Mouse (Mus musculus) liver, embryonic 13.5 days (tissue): Measurements from ENCODE around the gene Ifnab. TPM values are rescaled to one million over a fixed set of nuclear protein-coding genes. Genes with fewer than 3 reads are reported as not detected.

Experiments used
- ATAC-seq: fragments of 200-750 bp; cut with Nextera tagmentation; 2 replicates; pipeline ENCODE4 v1.8.0; 2017; ENCODE audit warnings: low read depth, mild to moderate bottlenecking, moderate number of reproducible peaks, moderate library complexity
- DNase-seq: peaks from one replicate; pipeline ENCODE4 v3.0.0; 2022
- H3K27ac ChIP-seq: fragments of 300-500 bp; sonication (generic); 2 replicates; pipeline ENCODE4 v1.5.1; 2015; ENCODE audit warnings: moderate library complexity, mild to moderate bottlenecking, inconsistent platforms
- H3K27me3 ChIP-seq: fragments of 300-500 bp; sonication (generic); 2 replicates; pipeline ENCODE4 v1.6.1; 2015; ENCODE audit warnings: mild to moderate bottlenecking, inconsistent platforms
- H3K36me3 ChIP-seq: fragments of 300-500 bp; sonication (generic); 2 replicates; pipeline ENCODE4 v1.6.1; 2015; ENCODE audit warnings: mild to moderate bottlenecking, inconsistent platforms
- H3K4me1 ChIP-seq: fragments of 300-500 bp; sonication (generic); replicated peaks from 2 replicates; pipeline ENCODE4 v1.6.1; 2015; ENCODE audit warnings: inconsistent platforms
- H3K4me2 ChIP-seq: fragments of 300-500 bp; sonication (generic); 2 replicates; pipeline ENCODE4 v1.6.1; 2015; ENCODE audit warnings: inconsistent platforms, mild to moderate bottlenecking, moderate library complexity
- H3K4me3 ChIP-seq: fragments of 300-500 bp; sonication (generic); replicated peaks from 2 replicates; pipeline ENCODE4 v1.5.1; 2015; ENCODE audit warnings: mild to moderate bottlenecking, inconsistent platforms
- H3K9ac ChIP-seq: fragments of 300-500 bp; sonication (generic); 2 replicates; pipeline ENCODE4 v1.6.1; 2015; ENCODE audit warnings: mild to moderate bottlenecking, inconsistent platforms
- H3K9me3 ChIP-seq: fragments of 300-500 bp; sonication (generic); replicated peaks from 2 replicates; pipeline ENCODE4 v1.6.1; 2016; ENCODE audit warnings: inconsistent platforms
- WGBS: fragments of 180-500 bp; shearing (Covaris S2); methylation state at CpG from one replicate; pipeline ENCODE4 v1.1.7; 2015; ENCODE audit not compliant: insufficient replicate concordance; 5-methylcytosine and 5-hydroxymethylcytosine counted together
- polyA plus RNA-seq: library from polyadenylated mRNA; unstranded; fragments of >200 nt; fragmentation: Nextera tagmentation; extraction: Ambion mirVana; gene quantifications from 2 replicates; pipeline ENCODE4 v1.2.1, GENCODE M21; 2015

Gene Ifnab
- polyA plus RNA-seq, 1 experiment from 2014 or later, result not detected

DNA sequence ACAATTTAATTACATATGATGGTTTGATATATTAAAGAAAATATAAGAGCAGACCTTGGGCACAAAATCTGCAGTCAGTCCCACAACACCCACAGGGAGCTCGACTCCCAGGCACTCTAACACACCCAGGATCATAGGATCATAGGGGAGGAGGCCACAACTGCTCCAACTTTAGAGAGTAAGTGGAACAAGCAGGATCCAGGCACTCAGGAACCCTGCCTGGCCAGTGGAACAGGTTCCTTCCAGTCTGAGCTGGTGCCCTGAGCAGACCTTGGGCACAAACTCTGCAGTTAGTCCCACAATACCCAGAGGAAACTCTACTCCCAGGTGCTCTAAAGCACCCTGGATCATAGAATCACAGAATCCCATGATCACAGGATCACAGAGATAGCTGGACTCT lies 35.7 kb downstream of the Ifnab start:
- Histone ChIP-seq H3K9ac (no peak overlapping the region), H3K27me3 (no peaks in the 10 kb centered on the region), H3K9me3 (no peaks in the 10 kb centered on the region), H3K36me3 (no peaks in the 10 kb centered on the region), H3K4me1 (no peaks in the 10 kb centered on the region), H3K4me3 (no peak overlapping the region), H3K27ac (no peak overlapping the region), H3K4me2 (no peak overlapping the region)
- 15% methylated on average over 1 of the region's 1 CpGs for WGBS
- DNase-seq, result no peak
- no peak for ATAC-seq

DNA sequence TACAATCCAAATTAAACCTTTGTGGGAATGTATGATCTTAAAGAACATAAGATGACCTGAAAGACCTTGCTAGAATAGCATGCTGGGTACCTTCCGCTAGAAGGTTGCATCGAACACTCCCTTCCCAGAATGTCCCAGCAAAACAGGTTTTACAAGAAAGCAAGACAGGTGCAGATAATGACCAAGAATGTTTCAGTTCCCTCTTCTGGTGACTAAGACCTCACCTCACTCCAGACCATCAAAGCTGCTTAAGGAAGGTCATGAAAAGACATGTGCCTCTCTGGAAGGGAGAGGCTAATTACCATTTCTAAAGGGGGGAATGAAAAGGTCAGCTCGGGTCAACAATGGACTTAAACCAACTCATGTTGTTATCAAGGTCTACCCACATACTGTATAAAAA lies 37.5 kb downstream of the Ifnab start:
- Histone ChIP-seq H3K4me1 (no peaks in the 10 kb centered on the region), H3K9ac (no peak overlapping the region), H3K27me3 (no peaks in the 10 kb centered on the region), H3K4me3 (no peak overlapping the region), H3K9me3 (no peaks in the 10 kb centered on the region), H3K4me2 (no peak overlapping the region), H3K36me3 (no peaks in the 10 kb centered on the region), H3K27ac (no peak overlapping the region)
- WGBS, result 71% methylated on average over 3 of the region's 3 CpGs
- ATAC-seq (no peak), DNase-seq (no peak)

DNA sequence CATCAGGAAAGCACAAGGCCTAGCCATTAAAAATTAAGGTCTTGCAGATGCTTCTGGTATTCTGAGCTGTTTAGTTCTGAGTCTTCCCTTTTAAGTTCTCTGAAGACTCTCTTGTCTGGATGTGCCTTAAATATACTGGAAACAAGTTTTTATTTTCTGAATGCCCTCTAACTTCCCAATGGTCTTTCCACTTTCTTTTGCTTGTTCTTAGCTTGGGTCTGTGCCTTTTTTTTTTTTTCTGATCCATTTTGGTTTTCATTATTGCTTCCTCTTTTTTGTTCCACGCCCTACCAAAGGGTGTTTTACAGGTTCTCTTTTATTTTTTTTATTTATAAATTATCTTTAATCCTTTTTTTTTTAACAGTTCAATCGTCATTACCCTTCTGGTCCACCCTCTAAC lies 46.8 kb downstream of the Ifnab start, which contains the start of gene Ifna13:
Ifna13 (minus strand) TSS at position 101 of the 400 bp plus-strand sequence.
- Histone ChIP-seq H3K36me3 (no peaks in the 10 kb centered on the region), H3K27ac (no peak within 1 kb of the TSS), H3K4me1 (no peaks in the 10 kb centered on the region), H3K4me2 (no peak within 1 kb of the TSS), H3K9me3 (no peaks in the 10 kb centered on the region), H3K4me3 (no peak within 1 kb of the TSS), H3K9ac (no peak within 1 kb of the TSS), H3K27me3 (no peaks in the 10 kb centered on the region)
- 31% methylated on average over 2 of the region's 2 CpGs for WGBS
- no peak for ATAC-seq
- DNase-seq, result no peak

DNA sequence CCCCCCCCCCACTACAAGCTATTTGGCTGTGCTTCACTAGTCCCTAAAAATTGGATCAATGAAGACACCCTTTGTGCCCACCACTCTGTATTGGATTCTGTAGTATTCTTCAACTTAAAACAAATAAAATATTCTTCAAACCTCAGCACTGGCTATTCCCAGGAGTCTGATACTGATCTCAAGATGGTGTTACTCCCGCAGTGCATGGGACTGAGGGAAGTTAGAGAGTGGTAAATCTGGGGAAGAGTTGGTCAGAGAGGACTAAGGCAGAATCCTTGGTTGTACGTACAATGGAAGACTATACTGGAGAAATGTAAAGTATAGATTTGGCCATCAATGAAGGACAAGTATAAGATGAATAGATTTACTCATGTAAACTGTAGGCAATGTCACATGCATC lies 48.6 kb downstream of the Ifnab start:
- WGBS, result 26% methylated on average over 2 of the region's 2 CpGs
- H3K9me3 ChIP-seq, result no peaks in the 10 kb centered on the region

DNA sequence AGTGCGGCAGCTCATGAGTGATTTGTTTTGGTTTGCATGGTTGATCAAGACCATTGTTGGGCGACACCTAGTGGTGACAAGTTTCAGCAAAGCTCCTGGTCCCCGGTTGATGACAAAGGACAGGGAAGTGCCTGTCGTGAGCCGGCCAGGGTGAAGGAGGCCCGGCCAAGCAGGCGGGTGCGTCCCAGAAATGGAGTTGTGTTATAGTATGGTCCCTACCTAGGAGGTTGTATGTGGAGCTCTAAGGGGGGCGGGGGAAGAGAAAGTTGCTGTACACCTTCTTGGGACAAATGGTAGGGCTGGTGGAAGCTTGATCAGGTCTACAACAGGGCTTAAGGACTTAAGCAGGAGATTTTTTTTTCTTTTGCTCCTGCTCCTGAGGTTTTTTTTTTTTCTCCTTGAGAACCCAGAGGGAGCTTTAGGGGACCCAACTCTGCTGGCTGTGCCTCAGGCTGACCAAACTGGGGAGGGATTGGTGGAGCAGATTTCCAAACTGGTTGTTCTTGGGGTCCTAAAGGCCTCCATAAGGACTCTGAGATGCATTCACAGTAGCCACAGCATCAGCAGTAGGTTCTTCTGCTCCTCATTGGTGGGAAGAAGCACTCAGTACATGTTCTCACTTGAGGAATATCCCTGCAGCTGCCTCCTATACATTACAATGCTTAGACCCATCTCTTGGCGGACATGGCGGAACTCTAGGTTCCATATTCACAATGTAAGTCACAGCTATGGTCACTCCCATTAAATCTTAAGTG lies 49.9 kb downstream of the Ifnab start:
- ATAC-seq, result peak; percentile 87
- no peak overlapping the region for H3K9ac ChIP-seq

More for the DNA sequence above, 48.6 kb downstream of the Ifnab start:
- H3K9ac ChIP-seq, result no peak overlapping the region
- H3K4me2 ChIP-seq, result no peak overlapping the region
- no peaks in the 10 kb centered on the region for H3K27me3 ChIP-seq
- no peaks in the 10 kb centered on the region for H3K36me3 ChIP-seq
- no peak overlapping the region for H3K27ac ChIP-seq
- H3K4me1 ChIP-seq, result no peaks in the 10 kb centered on the region
- DNase-seq (no peak), ATAC-seq (no peak)
- H3K4me3 ChIP-seq, result no peak overlapping the region

DNA sequence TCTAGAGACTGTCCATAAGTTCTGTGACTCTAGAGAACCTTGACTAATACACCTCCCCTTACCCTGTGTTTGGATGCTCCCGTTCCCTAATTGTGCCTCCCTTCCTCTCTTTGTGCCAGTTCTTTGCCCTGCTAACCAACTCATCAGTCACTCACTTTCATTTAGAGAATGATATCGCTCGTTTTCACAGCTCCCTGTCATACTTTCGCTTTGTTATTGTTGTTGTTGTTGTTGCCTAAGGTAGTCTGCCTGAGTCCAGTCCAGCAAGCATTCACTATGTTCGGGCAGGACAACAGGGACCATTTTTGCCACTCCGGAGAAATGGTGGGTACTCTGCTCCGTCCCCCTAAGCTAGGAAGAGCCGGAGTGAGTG lies 50.5 kb downstream of the Ifnab start:
- Histone ChIP-seq H3K36me3 (no peaks in the 10 kb centered on the region), H3K4me3 (peak overlapping the region; percentile 47), H3K4me1 (no peaks in the 10 kb centered on the region), H3K27me3 (no peaks in the 10 kb centered on the region), H3K27ac (no peak overlapping the region), H3K9ac (no peak overlapping the region), H3K9me3 (no peaks in the 10 kb centered on the region), H3K4me2 (peak overlapping the region; percentile 55)
- ATAC-seq (no peak), DNase-seq (no peak)
- 45% methylated on average over 8 of the region's 8 CpGs for WGBS

More for the DNA sequence above, 49.9 kb downstream of the Ifnab start:
- 18% methylated on average over 11 of the region's 11 CpGs for WGBS
- Histone ChIP-seq H3K27me3 (no peaks in the 10 kb centered on the region), H3K4me2 (peak overlapping the region; percentile 55), H3K27ac (no peak overlapping the region), H3K4me1 (no peaks in the 10 kb centered on the region), H3K9me3 (no peaks in the 10 kb centered on the region), H3K4me3 (peak overlapping the region; percentile 47), H3K36me3 (no peaks in the 10 kb centered on the region)
- DNase-seq, result peak; percentile 49

Other genes with a start within 250 kb of the Ifnab start
- gene Ifnb1, start 168.6 kb downstream of the Ifnab start, polyA plus RNA-seq, result not detected in 2 replicates
- not detected in 2 replicates for gene Ifna15, start 133.1 kb downstream of the Ifnab start, polyA plus RNA-seq
- not detected in 2 replicates for gene Ifna14, start 119.6 kb downstream of the Ifnab start, polyA plus RNA-seq
- not detected in 2 replicates for gene Ifna9, start 99.0 kb downstream of the Ifnab start, polyA plus RNA-seq
- not detected in 2 replicates for gene Ifna12, start 88.0 kb downstream of the Ifnab start, polyA plus RNA-seq
- not detected in 2 replicates for gene C87499, start 56.9 kb downstream of the Ifnab start, polyA plus RNA-seq
- gene Ifna13, start 46.9 kb downstream of the Ifnab start, polyA plus RNA-seq, result not detected in 2 replicates
- gene Ifna16, start 14.4 kb downstream of the Ifnab start, polyA plus RNA-seq, result not detected in 2 replicates
- not detected in 2 replicates for gene Ifna2, start 7.4 kb downstream of the Ifnab start, polyA plus RNA-seq
- 0.25 and 0.29 TPM in 2 replicates for gene Gm26566, start 30.4 kb upstream of the Ifnab start, polyA plus RNA-seq
- gene Klhl9, start 31.1 kb upstream of the Ifnab start, polyA plus RNA-seq, result 24.6 and 33.1 TPM in 2 replicates
- not detected in 2 replicates for gene Gm13271, start 63.5 kb upstream of the Ifnab start, polyA plus RNA-seq
- not detected in 2 replicates for gene Gm13283, start 68.8 kb upstream of the Ifnab start, polyA plus RNA-seq
- gene Gm13290, start 82.5 kb upstream of the Ifnab start, polyA plus RNA-seq, result not detected in 2 replicates
- gene Gm13289, start 85.6 kb upstream of the Ifnab start, polyA plus RNA-seq, result not detected in 2 replicates
- not detected in 2 replicates for gene Gm13272, start 88.5 kb upstream of the Ifnab start, polyA plus RNA-seq
- not detected in 2 replicates for gene Ifnz, start 90.8 kb upstream of the Ifnab start, polyA plus RNA-seq
- gene Gm13276, start 94.3 kb upstream of the Ifnab start, polyA plus RNA-seq, result 0.23 TPM in 1 of 2 replicates, not detected in the other
- not detected in 2 replicates for gene Gm13277, start 97.3 kb upstream of the Ifnab start, polyA plus RNA-seq
- gene Gm13278, start 100.2 kb upstream of the Ifnab start, polyA plus RNA-seq, result not detected in 2 replicates
- gene Gm13275, start 103.1 kb upstream of the Ifnab start, polyA plus RNA-seq, result not detected in 2 replicates
- gene Gm13279, start 106.0 kb upstream of the Ifnab start, polyA plus RNA-seq, result not detected in 2 replicates
- gene Gm13285, start 108.3 kb upstream of the Ifnab start, polyA plus RNA-seq, result 0.25 and 0.31 TPM in 2 replicates
- gene Gm13287, start 111.9 kb upstream of the Ifnab start, polyA plus RNA-seq, result not detected in 2 replicates
- gene Gm13288, start 114.2 kb upstream of the Ifnab start, polyA plus RNA-seq, result not detected in 2 replicates
- not detected in 2 replicates for gene Ifna7, start 124.9 kb upstream of the Ifnab start, polyA plus RNA-seq
- gene Ifna11, start 128.6 kb upstream of the Ifnab start, polyA plus RNA-seq, result not detected in 2 replicates
- not detected in 2 replicates for gene Ifna6, start 136.1 kb upstream of the Ifnab start, polyA plus RNA-seq
- not detected in 2 replicates for gene Ifna5, start 144.2 kb upstream of the Ifnab start, polyA plus RNA-seq
- gene Ifna4, start 150.5 kb upstream of the Ifnab start, polyA plus RNA-seq, result not detected in 2 replicates
- not detected in 2 replicates for gene Ifna1, start 158.7 kb upstream of the Ifnab start, polyA plus RNA-seq
- gene Ifne, start 188.8 kb upstream of the Ifnab start, polyA plus RNA-seq, result not detected in 2 replicates